ENCODE assay signal across 18 mouse cellular contexts in genomic region chr2:128086996-128087526, GRCm38 (mm10). TPM values are rescaled to one million over a fixed set of nuclear protein-coding genes. Genes with fewer than 3 reads are reported as not detected.
DNase-seq lines count a peak whose midpoint lies in the region; ATAC-seq lines count a peak whose summit lies in the region.
"Had no signal": no experiment of that assay in that cellular context is flagged by ENCODE, and none has a peak within 500 bp of the region (broad histone marks: within the 10 kb centered on the region; RNA-seq: fewer than 3 reads in every experiment).

No protein-coding gene starts in this region.

- no peaks in the 10 kb centered on the region for H3K9me3 ChIP-seq in heart, embryonic 15.5 days (replicated peaks)
- H3K9me3 ChIP-seq: hindbrain, embryonic 15.5 days had no signal

- no peaks in the 10 kb centered on the region for H3K27me3 ChIP-seq in heart, embryonic 15.5 days
- H3K27me3 ChIP-seq: hindbrain, embryonic 15.5 days had no signal

- H3K27ac ChIP-seq in heart, embryonic 15.5 days, result no peak overlapping the region
- H3K27ac ChIP-seq: hindbrain, embryonic 15.5 days; left cerebral cortex, adult 2 months had no signal

- H3K4me3 ChIP-seq in heart, embryonic 15.5 days, result no peak overlapping the region
- H3K4me3 ChIP-seq: hindbrain, embryonic 15.5 days; left cerebral cortex, adult 2 months had no signal

- DNase-seq in heart, postnatal 4 days, result no peak
- DNase-seq in thymus, postnatal 0 days (ENCODE audit: low spot score), result peak; percentile 30
- DNase-seq in thymus, postnatal 14 days, result no peak
- DNase-seq in cerebellum, postnatal 10 days, result no peak
- no peak for DNase-seq in right cerebral cortex, postnatal 10 days (ENCODE audit: low spot score in 2 of 2)
- DNase-seq: adrenal gland, adult 2 months; cerebellum, adult 2 months; kidney, postnatal 36 days; lung, adult 2 months; lung, postnatal 4 days; thymus, adult 2 months had no signal

- H3K36me3 ChIP-seq in heart, embryonic 15.5 days, result no peaks in the 10 kb centered on the region
- H3K36me3 ChIP-seq: hindbrain, embryonic 15.5 days had no signal

- WGBS in heart, embryonic 15.5 days, result 24% methylated on average over 7 of the region's 7 CpGs

- H3K4me2 ChIP-seq in heart, embryonic 15.5 days, result peak overlapping the region; percentile 23
- H3K4me2 ChIP-seq: hindbrain, embryonic 15.5 days; liver, embryonic 11.5 days had no signal

- no peak for ATAC-seq in heart, embryonic 15.5 days (replicated peaks; ENCODE audit: insufficient number of reproducible peaks, insufficient read depth, low FRiP score, low read depth)
- peak; percentile 55 for ATAC-seq in activated CD4-positive, CD25-positive, alpha-beta regulatory T cell, adult 4 months
- ATAC-seq: intestine, postnatal 0 days; midbrain, embryonic 16.5 days had no signal

- H3K9ac ChIP-seq in heart, embryonic 15.5 days, result no peak overlapping the region
- H3K9ac ChIP-seq: hindbrain, embryonic 15.5 days had no signal

- peaks cover 24% of the 10 kb centered on the region for H3K4me1 ChIP-seq in heart, embryonic 15.5 days (replicated peaks)

RNA-seq across cellular contexts. Expression of gene Bcl2l11, which starts 38.8 kb away (rescaled TPM):
- 21.0 and 21.4 TPM in 2 replicates for polyA plus RNA-seq in heart, embryonic 15.5 days (2015; fragmentation: Nextera tagmentation; extraction: Ambion mirVana)
- 10 to 100 TPM; 28.2 to 29.9 TPM for total RNA-seq in heart, postnatal 4 days (2021)
- polyA plus RNA-seq in thymus, postnatal 0 days (2015; fragmentation: Nextera tagmentation; extraction: Ambion mirVana), result 24.4 and 25.6 TPM in 2 replicates
- 10 to 100 TPM; 15.4 to 23.8 TPM for polyA plus RNA-seq in activated CD4-positive, CD25-positive, alpha-beta regulatory T cell, adult 4 months (2017; shearing (Covaris generic))
